Mouse (Mus musculus): Measurements from ENCODE around the gene Ccl3. TPM values are rescaled to one million over a fixed set of nuclear protein-coding genes. Genes with fewer than 3 reads are reported as not detected.

Gene Ccl3
- polyA plus RNA-seq, 1 experiment from 2014 or later: 0.95 TPM

GRCm38 (mm10) chr11:83610900-83611299 is 38.3 kb downstream of the Ccl3 start:
- Histone ChIP-seq H3K27me3 (ENCODE audit: control insufficient read depth, insufficient read depth, low read length) (no peaks in the 10 kb centered on the region), H3K4me2 (ENCODE audit: low read depth) (no peak overlapping the region), H3K4me3 (ENCODE audit: low read depth, low read length) (no peak overlapping the region), H3K9ac (ENCODE audit: low read length) (no peak overlapping the region), H3K4me1 (ENCODE audit: control insufficient read depth, insufficient read depth, low read length) (no peaks in the 10 kb centered on the region), H3K27ac (ENCODE audit: low read depth, low read length) (no peak overlapping the region), H3K9me3 (ENCODE audit: control insufficient read depth, low read length) (no peaks in the 10 kb centered on the region), H3K36me3 (ENCODE audit: control insufficient read depth, insufficient read depth, low read length) (no peaks in the 10 kb centered on the region)
- ATAC-seq (ENCODE audit: insufficient read depth, low FRiP score, low TSS enrichment) (no peak), DNase-seq (ENCODE audit: low spot score) (no peak)
- WGBS: 80% methylated on average over 2 of the region's 2 CpGs

- Histone ChIP-seq H3K4me3 (ENCODE audit: low read depth, low read length) (no peak overlapping the region), H3K9me3 (ENCODE audit: control insufficient read depth, low read length) (no peaks in the 10 kb centered on the region), H3K4me1 (ENCODE audit: control insufficient read depth, insufficient read depth, low read length) (no peaks in the 10 kb centered on the region), H3K36me3 (ENCODE audit: control insufficient read depth, insufficient read depth, low read length) (no peaks in the 10 kb centered on the region), H3K27me3 (ENCODE audit: control insufficient read depth, insufficient read depth, low read length) (no peaks in the 10 kb centered on the region), H3K9ac (ENCODE audit: low read length) (no peak overlapping the region), H3K27ac (ENCODE audit: low read depth, low read length) (no peak overlapping the region), H3K4me2 (ENCODE audit: low read depth) (no peak overlapping the region)
- 66% methylated on average over 1 of the region's 1 CpGs for WGBS
- ATAC-seq (ENCODE audit: insufficient read depth, low FRiP score, low TSS enrichment) (no peak), DNase-seq (ENCODE audit: low spot score) (no peak)
Measured at GRCm38 (mm10) chr11:83606396-83606795, 42.8 kb downstream of the Ccl3 start.

DNA sequence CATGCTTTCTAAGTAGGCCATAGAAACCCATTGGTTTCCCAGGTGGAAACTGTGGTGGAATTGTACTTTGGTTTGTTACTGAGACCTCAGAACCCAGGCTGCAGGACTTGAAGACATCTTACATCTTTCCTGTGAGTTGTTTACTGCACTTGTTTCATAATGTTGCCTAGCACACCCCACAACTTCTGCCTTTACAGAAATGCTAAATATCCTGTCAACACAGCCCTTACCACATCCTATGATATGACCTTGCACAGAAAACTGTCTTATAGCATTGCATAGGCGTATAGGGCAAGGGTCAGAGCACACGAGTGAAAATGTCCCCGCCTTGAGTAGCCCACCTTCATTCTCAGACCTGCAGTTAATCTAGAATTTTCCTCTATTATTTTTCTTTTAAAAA is 43.6 kb downstream of the Ccl3 start:
- 87% methylated on average over 3 of the region's 3 CpGs for WGBS
- H3K9me3 ChIP-seq (ENCODE audit: control insufficient read depth, low read length): no peaks in the 10 kb centered on the region
- DNase-seq (ENCODE audit: low spot score) (no peak), ATAC-seq (ENCODE audit: insufficient read depth, low FRiP score, low TSS enrichment) (no peak)
- no peak overlapping the region for H3K4me3 ChIP-seq (ENCODE audit: low read depth, low read length)
- H3K9ac ChIP-seq (ENCODE audit: low read length): no peak overlapping the region
- no peak overlapping the region for H3K27ac ChIP-seq (ENCODE audit: low read depth, low read length)
- H3K4me1 ChIP-seq (ENCODE audit: control insufficient read depth, insufficient read depth, low read length): no peaks in the 10 kb centered on the region
- H3K27me3 ChIP-seq (ENCODE audit: control insufficient read depth, insufficient read depth, low read length): no peaks in the 10 kb centered on the region
- no peak overlapping the region for H3K4me2 ChIP-seq (ENCODE audit: low read depth)
- no peaks in the 10 kb centered on the region for H3K36me3 ChIP-seq (ENCODE audit: control insufficient read depth, insufficient read depth, low read length)

DNA sequence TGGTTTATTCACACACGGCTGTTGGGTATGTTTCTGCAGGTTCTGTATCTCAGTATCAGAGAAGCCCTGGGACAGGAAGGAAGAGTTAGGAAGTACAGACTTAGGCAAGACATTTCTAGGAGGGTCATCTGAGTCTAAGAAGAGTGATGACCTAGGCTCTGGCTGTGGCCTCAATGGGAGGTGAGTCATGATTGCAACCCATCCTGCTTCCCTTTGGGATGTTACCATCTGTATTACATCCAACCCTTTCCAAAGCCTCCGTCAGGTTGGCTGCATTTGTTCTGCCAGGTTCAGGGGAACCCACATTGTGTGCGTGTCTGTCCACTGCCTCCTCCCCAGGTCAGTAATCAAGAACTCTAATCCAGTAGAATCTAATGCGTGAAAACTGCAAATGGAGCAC is 44.5 kb downstream of the Ccl3 start:
- Histone ChIP-seq H3K4me2 (ENCODE audit: low read depth) (no peak overlapping the region), H3K4me3 (ENCODE audit: low read depth, low read length) (no peak overlapping the region), H3K4me1 (ENCODE audit: control insufficient read depth, insufficient read depth, low read length) (no peaks in the 10 kb centered on the region), H3K9me3 (ENCODE audit: control insufficient read depth, low read length) (no peaks in the 10 kb centered on the region), H3K36me3 (ENCODE audit: control insufficient read depth, insufficient read depth, low read length) (no peaks in the 10 kb centered on the region), H3K27me3 (ENCODE audit: control insufficient read depth, insufficient read depth, low read length) (no peaks in the 10 kb centered on the region), H3K27ac (ENCODE audit: low read depth, low read length) (no peak overlapping the region), H3K9ac (ENCODE audit: low read length) (no peak overlapping the region)
- no peak for ATAC-seq (ENCODE audit: insufficient read depth, low FRiP score, low TSS enrichment)
- WGBS: 85% methylated on average over 4 of the region's 4 CpGs
- DNase-seq (ENCODE audit: low spot score): no peak

- ATAC-seq (ENCODE audit: insufficient read depth, low FRiP score, low TSS enrichment): no peak
- WGBS: 97% methylated on average over 3 of the region's 3 CpGs
Measured at GRCm38 (mm10) chr11:83603399-83603798, 45.8 kb downstream of the Ccl3 start.

DNA sequence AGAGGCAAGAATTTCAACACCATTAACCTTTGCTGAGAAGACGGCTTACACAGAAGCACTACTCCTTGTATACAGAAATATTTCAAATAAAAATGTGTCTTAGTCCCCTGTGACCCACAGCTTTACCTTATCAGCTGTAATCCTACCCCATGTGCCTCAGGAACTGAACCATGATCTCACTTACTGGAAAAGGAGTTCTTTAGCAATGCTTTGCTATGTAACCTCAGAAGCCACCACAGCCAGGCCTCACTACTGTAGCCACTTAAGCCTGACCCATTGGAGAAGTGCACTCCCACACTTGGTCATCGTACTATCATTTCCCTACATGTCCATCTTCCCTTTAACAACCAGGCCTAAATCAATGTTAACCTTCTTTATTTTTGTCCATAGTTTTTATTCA is 48.6 kb downstream of the Ccl3 start:
- Histone ChIP-seq H3K4me1 (ENCODE audit: control insufficient read depth, insufficient read depth, low read length) (no peaks in the 10 kb centered on the region), H3K4me2 (ENCODE audit: low read depth) (no peak overlapping the region), H3K9me3 (ENCODE audit: control insufficient read depth, low read length) (no peaks in the 10 kb centered on the region), H3K27me3 (ENCODE audit: control insufficient read depth, insufficient read depth, low read length) (no peaks in the 10 kb centered on the region), H3K4me3 (ENCODE audit: low read depth, low read length) (no peak overlapping the region), H3K36me3 (ENCODE audit: control insufficient read depth, insufficient read depth, low read length) (no peaks in the 10 kb centered on the region), H3K27ac (ENCODE audit: low read depth, low read length) (no peak overlapping the region), H3K9ac (ENCODE audit: low read length) (no peak overlapping the region)
- no peak for DNase-seq (ENCODE audit: low spot score)
- no peak for ATAC-seq (ENCODE audit: insufficient read depth, low FRiP score, low TSS enrichment)
- 93% methylated on average over 2 of the region's 2 CpGs for WGBS

More at GRCm38 (mm10) chr11:83603399-83603798, 45.8 kb downstream of the Ccl3 start:
- Histone ChIP-seq H3K36me3 (ENCODE audit: control insufficient read depth, insufficient read depth, low read length) (no peaks in the 10 kb centered on the region), H3K4me1 (ENCODE audit: control insufficient read depth, insufficient read depth, low read length) (no peaks in the 10 kb centered on the region), H3K4me3 (ENCODE audit: low read depth, low read length) (no peak overlapping the region), H3K9ac (ENCODE audit: low read length) (no peak overlapping the region), H3K27ac (ENCODE audit: low read depth, low read length) (no peak overlapping the region), H3K27me3 (ENCODE audit: control insufficient read depth, insufficient read depth, low read length) (no peaks in the 10 kb centered on the region), H3K4me2 (ENCODE audit: low read depth) (no peak overlapping the region), H3K9me3 (ENCODE audit: control insufficient read depth, low read length) (no peaks in the 10 kb centered on the region)
- DNase-seq (ENCODE audit: low spot score): no peak

DNA sequence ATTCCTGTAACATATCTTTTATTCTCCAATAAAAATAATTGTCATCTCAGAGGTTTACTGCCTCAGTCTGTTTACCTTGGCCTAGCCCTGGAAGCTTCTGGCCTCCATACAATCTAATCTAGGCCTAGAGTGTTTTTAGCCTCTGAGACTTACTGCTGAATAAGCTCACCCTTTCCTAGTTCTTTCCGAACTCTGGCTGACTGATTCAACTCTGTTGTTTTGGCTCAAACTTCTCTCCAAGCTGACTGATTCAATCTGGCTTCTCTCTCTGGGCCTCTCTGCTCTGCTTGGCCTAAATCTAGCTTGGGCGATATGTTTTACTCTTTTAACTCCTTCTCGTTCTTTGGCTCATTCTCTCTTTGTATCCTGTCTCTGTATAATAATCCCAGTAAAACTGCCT is 50.2 kb downstream of the Ccl3 start:
- no peaks in the 10 kb centered on the region for H3K4me1 ChIP-seq (ENCODE audit: control insufficient read depth, insufficient read depth, low read length)
- H3K4me3 ChIP-seq (ENCODE audit: low read depth, low read length): no peak overlapping the region
- H3K9ac ChIP-seq (ENCODE audit: low read length): no peak overlapping the region
- H3K36me3 ChIP-seq (ENCODE audit: control insufficient read depth, insufficient read depth, low read length): no peaks in the 10 kb centered on the region
- H3K9me3 ChIP-seq (ENCODE audit: control insufficient read depth, low read length): no peaks in the 10 kb centered on the region
- DNase-seq (ENCODE audit: low spot score) (no peak), ATAC-seq (ENCODE audit: insufficient read depth, low FRiP score, low TSS enrichment) (no peak)
- no peak overlapping the region for H3K4me2 ChIP-seq (ENCODE audit: low read depth)
- H3K27me3 ChIP-seq (ENCODE audit: control insufficient read depth, insufficient read depth, low read length): no peaks in the 10 kb centered on the region
- WGBS: 85% methylated on average over 3 of the region's 3 CpGs
- no peak overlapping the region for H3K27ac ChIP-seq (ENCODE audit: low read depth, low read length)

DNA sequence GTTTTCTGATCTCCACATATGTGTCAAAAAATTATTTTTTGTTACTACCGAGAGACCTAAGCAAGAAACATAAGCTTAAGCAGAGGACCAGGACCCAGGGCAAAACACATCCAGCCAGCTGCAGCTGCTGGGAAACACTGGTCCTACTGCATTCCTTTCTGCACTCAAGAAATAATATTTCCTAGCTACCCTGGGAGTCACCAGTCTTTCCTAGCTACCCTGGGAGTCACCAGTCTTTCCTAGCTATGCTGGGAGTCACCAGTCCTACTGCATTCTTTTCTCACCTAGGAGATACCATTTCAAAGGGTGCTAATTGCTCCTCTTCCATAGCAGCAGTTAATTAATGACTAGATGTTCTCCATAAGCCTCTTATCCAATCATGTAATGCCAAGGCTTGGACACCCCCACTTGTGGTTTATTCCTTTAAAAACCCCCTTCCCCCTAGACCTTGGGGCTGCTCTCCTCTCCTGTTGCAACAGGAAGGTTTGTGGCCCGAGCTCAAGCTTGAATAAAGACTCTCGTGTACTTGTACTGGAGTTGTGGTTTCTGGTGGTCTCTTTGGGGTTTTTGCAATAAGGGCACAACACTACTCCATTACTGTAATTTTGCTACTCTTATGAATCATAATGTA is 50.8 kb downstream of the Ccl3 start:
- H3K36me3 ChIP-seq (ENCODE audit: control insufficient read depth, insufficient read depth, low read length): no peaks in the 10 kb centered on the region
- H3K27me3 ChIP-seq (ENCODE audit: control insufficient read depth, insufficient read depth, low read length): no peaks in the 10 kb centered on the region
- 87% methylated on average over 3 of the region's 3 CpGs for WGBS
- ATAC-seq (ENCODE audit: insufficient read depth, low FRiP score, low TSS enrichment) (no peak), DNase-seq (ENCODE audit: low spot score) (no peak)
- no peak overlapping the region for H3K9ac ChIP-seq (ENCODE audit: low read length)
- H3K4me3 ChIP-seq (ENCODE audit: low read depth, low read length): no peak overlapping the region
- no peaks in the 10 kb centered on the region for H3K9me3 ChIP-seq (ENCODE audit: control insufficient read depth, low read length)
- no peaks in the 10 kb centered on the region for H3K4me1 ChIP-seq (ENCODE audit: control insufficient read depth, insufficient read depth, low read length)
- H3K4me2 ChIP-seq (ENCODE audit: low read depth): no peak overlapping the region
- H3K27ac ChIP-seq (ENCODE audit: low read depth, low read length): no peak overlapping the region
